ENCODE assay signal across 29 mouse cellular contexts in the genomic region with DNA sequence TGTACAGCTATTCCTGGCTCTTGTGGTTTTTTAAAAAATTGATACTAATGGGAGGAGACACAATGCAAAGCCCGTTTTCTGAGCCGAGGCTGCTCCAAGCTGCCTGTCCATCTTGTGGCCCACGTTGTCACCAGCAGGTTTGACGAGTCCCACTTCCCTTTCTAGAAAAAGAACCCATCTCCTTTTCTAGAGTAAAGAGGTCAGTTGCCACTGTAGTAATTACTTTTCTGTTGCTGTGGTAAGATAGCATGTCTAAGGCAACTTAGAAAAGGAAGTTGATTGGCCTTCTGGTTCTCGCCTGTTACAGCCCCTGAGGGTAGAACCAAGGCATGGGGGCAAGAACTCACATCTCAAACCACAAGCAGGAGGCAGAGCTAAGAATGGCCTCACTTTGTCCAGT. TPM values are rescaled to one million over a fixed set of nuclear protein-coding genes. Genes with fewer than 3 reads are reported as not detected.
DNase-seq lines count a peak whose midpoint lies in the region; ATAC-seq and TF ChIP-seq lines count a peak whose summit lies in the region.
"Had no signal": no experiment of that assay in that cellular context is flagged by ENCODE, and none has a peak within 500 bp of the region (broad histone marks: within the 10 kb centered on the region; RNA-seq: fewer than 3 reads in every experiment).

No protein-coding gene starts in this region.

- no peak for TF ChIP-seq CTCF in spleen, adult 2 months (IDR thresholded peaks at IDR 0.05; ENCODE audit: extremely low read depth, insufficient read depth, insufficient read length, insufficient replicate concordance)

- no peak for TF ChIP-seq POLR2A in spleen, adult 2 months (IDR thresholded peaks at IDR 0.05; ENCODE audit: low read depth, low read length)

- peak in 1 of 2 experiments; percentile 19 for DNase-seq in spleen, adult 2 months (ENCODE audit: low read depth in 1 of 2, low spot score in 2 of 2)
- DNase-seq in spleen, adult 18-20 months, result no peak
- peak; percentile 12 for DNase-seq in MEL-GATA-1-ER (ENCODE audit: extremely low read depth, low read depth)
- no peak for DNase-seq in kidney, postnatal 25 days
- DNase-seq: adrenal gland, adult 8-10 months; adrenal gland, postnatal 25 days; cerebellum, adult 18-20 months; cerebellum, adult 9-10 months; cerebellum, postnatal 14 days; forebrain, postnatal 0 days; gastrocnemius, postnatal 25 days; heart, adult 2 months; heart, postnatal 14 days; heart, postnatal 4 days had no signal

- H3K27ac ChIP-seq in spleen, adult 2 months (ENCODE audit: insufficient read depth, low read length), result peak overlapping the region; percentile 60
- H3K27ac ChIP-seq in midbrain, embryonic 13.5 days, result no peak overlapping the region
- H3K27ac ChIP-seq: embryonic facial prominence, embryonic 12.5 days; embryonic facial prominence, embryonic 15.5 days; heart, adult 2 months; heart, embryonic 10.5 days; heart, embryonic 13.5 days; hindbrain, embryonic 14.5 days; hindbrain, postnatal 0 days had no signal

- peak; percentile 40; the same call in 1 of the 2 replicates for ATAC-seq in granulocyte monocyte progenitor cell, adult 5-6 weeks (replicated peaks; ENCODE audit: poor library complexity, severe bottlenecking)
- no peak for ATAC-seq in frontal cortex, adult (ENCODE audit: low TSS enrichment)
- no peak for ATAC-seq in midbrain, embryonic 13.5 days
- ATAC-seq: activated CD4-positive, CD25-positive, alpha-beta regulatory T cell, adult 4 months; forebrain, embryonic 14.5 days; forebrain, postnatal 0 days; hindbrain, postnatal 0 days had no signal

- H3K4me2 ChIP-seq in midbrain, embryonic 13.5 days (replicated peaks), result no peak overlapping the region
- H3K4me2 ChIP-seq: embryonic facial prominence, embryonic 12.5 days; embryonic facial prominence, embryonic 15.5 days; heart, embryonic 13.5 days; hindbrain, embryonic 14.5 days had no signal

- no peaks in the 10 kb centered on the region for H3K9me3 ChIP-seq in midbrain, embryonic 13.5 days
- H3K9me3 ChIP-seq: embryonic facial prominence, embryonic 12.5 days; embryonic facial prominence, embryonic 15.5 days; heart, embryonic 10.5 days; heart, embryonic 13.5 days had no signal

- H3K27me3 ChIP-seq in spleen, adult 2 months (ENCODE audit: control insufficient read depth, insufficient read depth, low read length), result no peaks in the 10 kb centered on the region
- no peaks in the 10 kb centered on the region for H3K27me3 ChIP-seq in midbrain, embryonic 13.5 days
- H3K27me3 ChIP-seq: embryonic facial prominence, embryonic 12.5 days had no signal

- H3K9ac ChIP-seq in midbrain, embryonic 13.5 days (replicated peaks), result no peak overlapping the region
- H3K9ac ChIP-seq: embryonic facial prominence, embryonic 12.5 days; embryonic facial prominence, embryonic 15.5 days; forebrain, postnatal 0 days; heart, embryonic 13.5 days; hindbrain, embryonic 14.5 days had no signal

- H3K4me1 ChIP-seq in spleen, adult 2 months (ENCODE audit: control insufficient read depth, insufficient read depth, insufficient read length), result peaks cover 35% of the 10 kb centered on the region
- H3K4me1 ChIP-seq in midbrain, embryonic 13.5 days (replicated peaks), result 0 out of 2 replicates have a peak, but pooled peaks cover 3% of the 10 kb centered on the region
- H3K4me1 ChIP-seq: embryonic facial prominence, embryonic 12.5 days; heart, embryonic 10.5 days; heart, embryonic 13.5 days had no signal

- no peak overlapping the region for H3K4me3 ChIP-seq in spleen, adult 2 months (ENCODE audit: extremely low read depth, insufficient read depth, insufficient read length)
- H3K4me3 ChIP-seq in midbrain, embryonic 13.5 days (replicated peaks), result no peak overlapping the region
- H3K4me3 ChIP-seq: embryonic facial prominence, embryonic 12.5 days; embryonic facial prominence, embryonic 15.5 days; heart, adult 2 months; heart, embryonic 10.5 days; heart, embryonic 13.5 days had no signal

- 9% methylated on average over 5 of the region's 5 CpGs for WGBS in spleen, adult 2 months
- 76% methylated on average over 5 of the region's 5 CpGs for WGBS in midbrain, embryonic 13.5 days

- H3K36me3 ChIP-seq in spleen, adult 2 months (ENCODE audit: control insufficient read depth, insufficient read depth, low read length), result no peaks in the 10 kb centered on the region
- H3K36me3 ChIP-seq in midbrain, embryonic 13.5 days, result no peaks in the 10 kb centered on the region
- H3K36me3 ChIP-seq: embryonic facial prominence, embryonic 12.5 days; embryonic facial prominence, embryonic 15.5 days; heart, embryonic 10.5 days; heart, embryonic 13.5 days had no signal

RNA-seq across cellular contexts. Expression of gene Dmrt1, which starts 45.6 kb away (rescaled TPM):
- polyA plus RNA-seq in spleen, adult 2 months (2012; rRNA removed), result not detected in 2 replicates
- not detected in 2 replicates for total RNA-seq in granulocyte monocyte progenitor cell, adult 5-6 weeks (2014; fragmentation: Nextera tagmentation)
- not detected in 2 replicates for total RNA-seq in granulocyte monocyte progenitor cell, adult 5-6 weeks (2017)
- 0.07 TPM in 1 of 2 replicates, not detected in the other for polyA plus RNA-seq in midbrain, embryonic 13.5 days (2015; fragmentation: Nextera tagmentation; extraction: Ambion mirVana)
- total RNA-seq: adrenal gland, adult 8-10 months; adrenal gland, postnatal 25 days; forebrain, postnatal 0 days; gastrocnemius, adult 8-10 months; gastrocnemius, postnatal 25 days; heart, adult 2 months; heart, postnatal 14 days; heart, postnatal 4 days; hindbrain, postnatal 0 days; MEL had no signal
- polyA plus RNA-seq: activated CD4-positive, CD25-positive, alpha-beta regulatory T cell, adult 4 months; forebrain, postnatal 0 days; gonadal fat pad, adult 2 months; heart, adult 2 months; heart, embryonic 10.5 days; heart, embryonic 16.5 days; hindbrain, embryonic 14.5 days; hindbrain, postnatal 0 days had no signal

RNA-seq across cellular contexts. Expression of gene Dmrt3, which starts 59.0 kb away (rescaled TPM):
- 0.19 and 0.48 TPM in 2 replicates for polyA plus RNA-seq in spleen, adult 2 months (2012; rRNA removed)
- total RNA-seq in granulocyte monocyte progenitor cell, adult 5-6 weeks (2014; fragmentation: Nextera tagmentation), result not detected in 2 replicates
- total RNA-seq in granulocyte monocyte progenitor cell, adult 5-6 weeks (2017), result not detected in 2 replicates
- polyA plus RNA-seq in midbrain, embryonic 13.5 days (2015; fragmentation: Nextera tagmentation; extraction: Ambion mirVana), result 0.48 and 1.5 TPM in 2 replicates
- total RNA-seq: adrenal gland, adult 8-10 months; adrenal gland, postnatal 25 days; gastrocnemius, adult 8-10 months; gastrocnemius, postnatal 25 days; heart, adult 2 months; heart, postnatal 14 days; heart, postnatal 4 days; MEL had no signal
- polyA plus RNA-seq: activated CD4-positive, CD25-positive, alpha-beta regulatory T cell, adult 4 months; gonadal fat pad, adult 2 months; heart, embryonic 10.5 days had no signal
